Mouse (Mus musculus) mouse embryonic stem cell (cell line): ENCODE data around the gene Siglecg.
"Not testable (repeated sequence)": the region's sequence is repeated elsewhere in the genome, so short reads cannot be mapped to it uniquely, and the experiment has no call there.

Experiments used
- in situ Hi-C, 2 experiments: fragments of 300-500 bp; cut with MboI; formaldehyde crosslinking; loops; 1 replicate in 1 of 2; 3 replicates in 1 of 2; pipeline ENCODE4 v1.14.3; 2019 to 2020; ENCODE audit warnings: low sequenced_read_pairs in 2 of 2, low pct_unique_long_range_greater_than_20kb in 1 of 2, mixed read lengths in 1 of 2; ENCODE audit not compliant: unreplicated experiment in 1 of 2

Siglecg gene

GRCm38 (mm10) chr7:43408131-43408553, at the start of gene Siglecg:
Gene Siglecg (plus strand): TSS chr7:43408204.
- in situ Hi-C loops = no loop called here

DNA sequence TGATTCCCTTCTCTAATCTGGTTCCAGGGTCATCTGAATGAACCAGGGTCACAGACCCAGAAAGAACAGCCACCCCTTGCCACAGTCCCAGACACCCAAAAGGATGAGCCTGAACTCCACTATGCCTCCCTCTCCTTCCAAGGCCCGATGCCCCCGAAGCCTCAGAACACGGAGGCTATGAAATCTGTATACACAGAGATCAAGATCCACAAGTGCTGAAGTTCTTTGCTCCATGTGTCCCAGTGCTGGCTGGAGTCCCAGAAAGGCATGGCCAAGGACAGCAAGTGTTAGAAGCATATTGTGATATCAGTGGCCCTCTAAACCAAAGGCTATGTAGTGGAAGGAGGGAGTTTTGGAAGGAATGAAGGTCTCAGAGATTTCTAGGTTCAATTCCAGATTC, 49.4 kb upstream of the Siglecg start:
- in situ Hi-C loops = no loop called here

DNA sequence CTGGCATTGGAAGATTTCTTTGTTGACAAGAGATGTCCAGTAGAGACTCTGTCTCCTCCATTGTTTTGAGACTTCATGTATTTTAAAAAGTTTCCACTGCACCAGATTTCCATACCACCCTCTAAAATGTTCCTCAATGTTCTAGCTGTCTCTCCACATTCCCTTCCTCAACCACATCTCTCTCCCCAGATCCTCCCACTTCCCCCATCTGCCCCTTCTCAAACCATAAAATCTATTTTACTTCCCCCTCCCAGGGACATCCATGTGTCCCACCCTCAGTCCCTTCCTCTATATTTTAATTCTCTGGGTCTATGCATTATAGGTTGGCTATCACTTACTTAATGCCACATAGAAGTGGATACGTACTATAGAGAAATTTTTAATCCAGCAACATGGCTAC, 46.6 kb upstream of the Siglecg start:
- in situ Hi-C loops = no loop called here

DNA sequence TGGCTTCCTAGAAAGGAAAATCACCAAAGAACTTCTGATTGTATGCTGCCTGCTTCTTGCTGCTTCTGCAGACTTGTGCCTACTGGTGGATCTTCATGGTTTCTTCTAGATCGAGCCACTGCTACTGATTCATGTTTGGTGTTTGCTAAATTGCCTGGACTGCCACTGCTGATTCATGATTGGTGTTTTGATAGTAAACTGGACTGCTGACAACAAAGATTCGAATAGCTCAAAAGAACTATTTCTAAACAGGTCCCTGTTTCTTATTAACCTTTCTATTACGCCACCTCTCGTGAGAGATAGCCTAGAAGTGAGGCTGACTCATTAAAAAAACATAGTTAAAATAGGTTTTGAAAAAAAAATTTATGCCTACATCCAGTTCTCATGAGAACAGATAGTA, 46.0 kb upstream of the Siglecg start:
- in situ Hi-C loops = no loop called here

DNA sequence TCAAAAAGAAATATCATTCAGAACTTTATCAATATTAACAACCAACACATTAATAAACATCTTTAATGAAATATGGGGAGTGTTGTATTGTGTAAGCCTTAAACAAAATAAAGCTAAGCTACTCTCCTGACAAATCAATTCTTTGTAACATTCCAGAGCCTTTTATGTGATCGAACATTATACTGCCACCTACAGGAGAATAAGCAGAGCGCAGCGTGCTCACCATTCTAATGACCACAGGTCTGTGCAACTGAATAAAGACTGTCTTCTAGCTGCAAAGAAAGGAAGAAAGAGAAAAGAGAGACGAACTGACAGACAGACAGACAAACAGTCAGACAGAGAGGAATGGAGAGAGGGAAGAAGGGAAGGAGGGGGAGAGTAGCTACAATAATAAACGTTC, 29.8 kb upstream of the Siglecg start:
- in situ Hi-C loops = no loop called here

- in situ Hi-C loops = no loop called here
These were observed 15.5 kb upstream of the Siglecg start for GRCm38 (mm10) chr7:43392349-43393121.

- in situ Hi-C loops = loop anchor here in 1 of 2 experiments (5.0 kb wide), 1 partner anchor 52 kb away; no protein-coding TSS in a partner anchor
These were observed 8.5 kb upstream of the Siglecg start for GRCm38 (mm10) chr7:43399501-43399900.

DNA sequence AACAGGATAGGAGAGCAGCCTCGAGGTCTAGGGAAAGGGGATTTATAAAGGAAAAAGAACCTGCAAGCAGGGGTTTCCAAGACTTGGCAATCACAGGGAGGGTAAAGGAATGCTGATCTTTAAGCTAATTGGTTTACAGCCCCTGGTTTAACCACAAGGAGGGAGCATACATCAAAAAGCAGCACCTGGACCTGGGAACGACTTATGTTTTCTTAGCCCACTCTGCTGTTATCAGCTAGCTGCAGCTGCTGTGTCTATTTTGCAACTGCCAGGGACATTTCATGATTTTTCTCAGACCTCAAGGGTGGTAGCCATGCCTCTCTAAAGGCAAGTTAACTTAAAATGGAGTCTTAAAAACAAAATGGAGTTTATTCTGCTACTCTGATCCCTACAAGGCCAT, 5.3 kb upstream of the Siglecg start:
- in situ Hi-C loops = no loop called here

GRCm38 (mm10) chr7:43407573-43407972, 431 bp upstream of the Siglecg start:
- in situ Hi-C loops = no loop called here

DNA sequence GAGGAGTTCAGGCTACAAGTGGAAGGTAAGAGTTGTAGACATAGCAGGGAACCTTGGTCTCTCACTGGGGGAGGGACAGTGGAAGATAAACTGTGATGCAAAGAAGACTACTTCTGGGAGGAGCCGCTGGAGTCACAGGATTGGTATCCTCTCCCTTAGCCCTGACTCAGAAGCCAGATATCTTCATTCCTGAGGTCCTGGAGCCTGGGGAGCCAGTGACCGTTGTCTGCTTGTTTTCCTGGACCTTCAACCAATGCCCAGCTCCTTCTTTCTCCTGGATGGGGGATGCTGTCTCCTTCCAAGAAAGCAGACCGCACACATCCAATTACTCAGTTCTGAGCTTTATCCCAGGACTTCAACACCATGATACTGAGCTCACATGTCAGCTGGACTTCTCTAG, 1.1 kb downstream of the Siglecg start:
- in situ Hi-C loops = no loop called here

DNA sequence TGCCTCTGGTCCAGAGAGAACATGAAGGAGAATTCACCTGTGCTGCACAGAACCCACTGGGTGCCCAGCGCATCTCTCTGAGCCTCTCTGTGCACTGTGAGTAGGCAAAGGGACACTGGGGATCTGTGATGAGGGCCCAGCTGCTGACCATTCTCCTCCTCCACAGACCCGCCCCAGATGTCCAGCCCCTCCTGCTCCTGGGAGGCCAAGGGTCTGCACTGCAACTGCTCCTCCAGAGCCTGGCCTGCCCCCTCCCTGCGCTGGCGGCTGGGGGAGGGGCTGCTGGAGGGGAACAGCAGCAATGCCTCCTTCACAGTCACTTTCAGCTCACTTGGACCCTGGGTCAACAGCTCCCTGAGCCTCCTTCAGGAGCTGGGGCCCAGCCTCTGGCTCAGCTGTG, 3.7 kb downstream of the Siglecg start:
- in situ Hi-C loops = not testable (repeated sequence)

DNA sequence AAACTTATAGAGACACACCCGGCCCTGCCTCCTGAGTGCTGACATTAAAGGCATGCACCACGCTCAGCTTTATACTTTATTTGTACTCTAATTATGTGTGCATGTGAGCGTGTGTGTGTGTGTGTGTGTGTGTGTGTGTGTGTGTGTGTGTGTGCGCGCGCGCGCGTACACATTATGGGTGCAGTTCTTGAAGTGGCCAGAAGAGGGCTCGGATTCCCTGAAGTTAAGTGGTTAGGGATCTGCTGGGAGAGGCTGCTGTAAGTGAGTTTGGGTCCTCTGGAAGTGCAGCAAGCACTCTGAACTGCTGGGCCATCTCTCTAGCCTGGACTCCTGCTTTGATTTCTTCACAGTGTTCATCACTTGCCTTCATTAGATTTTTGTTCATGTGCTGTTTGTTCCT, 9.3 kb downstream of the Siglecg start:
- in situ Hi-C loops = no loop called here

DNA sequence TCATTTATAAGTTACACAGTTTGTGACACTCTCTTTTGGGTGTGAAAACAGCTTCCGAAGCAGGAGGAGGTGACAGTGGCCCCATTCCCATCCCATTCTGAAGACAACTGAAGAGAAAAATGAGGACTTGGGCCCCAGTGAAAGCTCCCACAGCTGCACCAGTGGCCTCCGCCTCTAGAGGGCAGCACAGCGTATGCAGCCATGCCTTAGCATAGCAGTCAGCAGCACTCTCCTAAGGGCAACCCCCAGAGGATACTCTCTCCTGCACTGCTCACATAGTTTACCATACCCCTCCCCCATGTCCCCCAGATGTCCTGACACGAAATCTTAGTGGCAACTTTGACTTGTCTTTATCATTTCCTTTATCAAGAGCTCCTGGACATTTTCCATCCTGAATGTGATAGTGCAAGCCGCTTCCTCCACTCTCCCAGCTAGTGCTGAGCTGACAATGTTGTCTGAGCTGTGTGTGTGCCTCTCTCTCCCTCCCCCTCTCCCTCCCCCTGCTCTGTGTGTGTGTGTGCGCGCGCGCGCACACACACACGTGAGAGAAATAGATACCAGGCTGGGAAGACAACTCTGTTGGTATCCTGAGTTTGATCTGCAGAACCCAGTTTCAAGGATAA, 15.1 kb downstream of the Siglecg start:
- in situ Hi-C loops = no loop called here

- in situ Hi-C loops = no loop called here
These were observed 16.1 kb downstream of the Siglecg start for GRCm38 (mm10) chr7:43423991-43424625.

GRCm38 (mm10) chr7:43427406-43427805, 19.4 kb downstream of the Siglecg start, which contains the start of gene Lim2:
Gene Lim2 (plus strand): TSS chr7:43427670.
- in situ Hi-C loops = no loop called here

GRCm38 (mm10) chr7:43429500-43429899, 21.5 kb downstream of the Siglecg start:
- in situ Hi-C loops = no loop called here

GRCm38 (mm10) chr7:43432891-43433290, 24.9 kb downstream of the Siglecg start:
- in situ Hi-C loops = no loop called here

DNA sequence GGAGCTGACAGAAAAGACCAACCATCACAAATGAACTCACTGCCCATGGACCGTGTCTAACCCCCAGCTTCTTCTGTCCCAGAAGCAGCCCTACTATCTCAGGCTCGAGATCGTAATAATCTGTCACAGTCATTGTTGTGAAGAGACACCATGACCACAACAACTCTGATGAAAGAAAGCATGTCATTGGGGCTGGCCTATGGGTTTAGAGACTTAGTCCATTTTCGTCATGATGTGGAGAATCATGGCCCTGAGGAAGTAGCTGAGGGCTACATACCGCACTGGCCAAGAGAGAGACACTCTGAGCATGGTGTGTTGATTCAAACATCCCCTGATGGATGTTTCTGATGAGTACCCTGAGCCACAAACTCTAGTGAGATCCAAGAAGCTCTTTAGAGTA, 26.7 kb downstream of the Siglecg start:
- in situ Hi-C loops = no loop called here

DNA sequence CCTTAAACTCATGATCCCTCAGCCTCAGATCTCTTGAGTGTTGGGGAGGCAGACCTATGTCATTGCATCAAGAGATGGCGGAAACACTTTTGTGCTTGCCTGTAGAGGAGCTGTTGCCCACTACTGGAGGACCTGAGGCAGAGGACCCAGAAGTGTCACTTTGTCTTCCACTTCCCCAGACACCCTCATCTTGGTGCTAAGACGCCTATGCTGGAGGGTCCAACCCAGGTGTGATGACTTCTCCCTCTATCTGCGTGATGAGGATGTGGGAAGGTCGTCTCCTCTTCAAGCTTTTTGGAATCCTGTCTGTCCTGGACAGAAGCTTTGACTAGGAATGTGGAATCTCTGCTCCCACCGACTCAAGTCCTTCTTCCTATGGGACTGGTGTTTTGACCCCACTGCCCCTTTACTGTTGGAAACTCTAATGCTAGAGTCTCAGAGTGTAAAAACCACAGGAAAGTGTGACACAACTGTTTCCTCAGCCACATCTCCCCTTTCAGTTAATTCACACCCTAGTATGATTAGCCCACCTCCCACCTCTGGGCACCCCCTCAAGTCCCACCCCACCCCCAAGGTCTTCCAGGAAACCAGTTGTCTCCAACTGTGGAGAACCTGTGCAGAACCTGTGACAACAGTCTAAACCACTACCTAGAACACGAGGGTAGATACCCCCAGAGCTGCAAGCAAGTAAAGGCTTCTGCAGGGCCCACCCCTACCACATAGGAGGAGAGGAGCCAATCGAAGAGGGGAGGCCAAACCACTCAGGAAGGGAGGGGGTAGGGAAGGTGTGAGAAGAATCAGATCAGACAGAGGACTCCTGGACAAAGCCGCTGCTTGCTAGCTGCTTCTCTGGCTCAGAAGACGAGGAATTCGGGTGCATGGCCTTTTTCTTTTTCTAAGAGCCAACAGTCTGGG, 28.6 kb downstream of the Siglecg start, which contains the start of gene Nkg7:
TSS of gene Nkg7 (plus strand) at position 733 of the 915 bp plus-strand sequence.
- in situ Hi-C loops = no loop called here
